ENCODE assay signal across 8 mouse cellular contexts in the genomic region with DNA sequence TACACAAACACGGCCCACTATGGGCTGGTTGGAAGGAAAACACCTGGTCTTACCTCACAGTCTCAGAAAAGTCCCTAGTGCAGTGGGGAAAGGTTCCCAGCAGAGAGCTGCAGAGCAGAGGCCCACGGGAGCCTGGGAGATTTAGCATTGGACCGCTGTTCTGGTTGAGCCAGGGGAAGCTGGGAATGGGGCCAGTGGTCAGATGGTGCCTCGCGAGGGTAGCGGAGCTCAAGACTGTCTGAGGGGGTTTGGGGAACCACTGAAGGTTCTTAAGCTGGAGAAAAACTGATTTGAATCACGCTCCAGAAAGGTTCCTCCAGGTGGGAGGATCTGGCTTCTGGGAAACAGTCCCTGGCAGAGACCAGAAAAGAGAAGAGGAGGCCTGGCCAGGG.
A peak's percentile ranks its signal among the peaks of the same experiment; 100 is the strongest.
DNase-seq lines count a peak whose midpoint lies in the region; ATAC-seq and TF ChIP-seq lines count a peak whose summit lies in the region.

No protein-coding gene starts in this region.

- H3K9me3 ChIP-seq in lung, embryonic 14.5 days (ENCODE audit: low read depth, low read length), result no peaks in the 10 kb centered on the region
- no peaks in the 10 kb centered on the region for H3K9me3 ChIP-seq in hindbrain, embryonic 13.5 days
- H3K9me3 ChIP-seq in neural tube, embryonic 13.5 days, result no peaks in the 10 kb centered on the region

- WGBS in lung, embryonic 14.5 days, result 26% methylated on average over 7 of the region's 7 CpGs
- WGBS in hindbrain, embryonic 13.5 days, result 18% methylated on average over 7 of the region's 7 CpGs
- WGBS in neural tube, embryonic 13.5 days, result 16% methylated on average over 7 of the region's 7 CpGs

- no peak overlapping the region for H3K27ac ChIP-seq in lung, embryonic 14.5 days (ENCODE audit: low read depth)
- peak overlapping the region; percentile 81 for H3K27ac ChIP-seq in hindbrain, embryonic 13.5 days
- H3K27ac ChIP-seq in neural tube, embryonic 13.5 days (replicated peaks), result peak overlapping the region; percentile 56

- TF ChIP-seq CTCF in lung, embryonic 14.5 days (IDR thresholded peaks at IDR 0.05; ENCODE audit: low read depth), result no peak

- no peaks in the 10 kb centered on the region for H3K36me3 ChIP-seq in lung, embryonic 14.5 days (ENCODE audit: insufficient read depth)
- no peaks in the 10 kb centered on the region for H3K36me3 ChIP-seq in hindbrain, embryonic 13.5 days
- no peaks in the 10 kb centered on the region for H3K36me3 ChIP-seq in neural tube, embryonic 13.5 days

- H3K9ac ChIP-seq in lung, embryonic 14.5 days, result no peak overlapping the region
- peak overlapping the region; percentile 49; the same call in 1 of the 2 replicates for H3K9ac ChIP-seq in hindbrain, embryonic 13.5 days
- peak overlapping the region; percentile 50; the same call in 1 of the 2 replicates for H3K9ac ChIP-seq in neural tube, embryonic 13.5 days

- H3K4me3 ChIP-seq in lung, embryonic 14.5 days (ENCODE audit: low read depth, low read length), result no peak overlapping the region
- no peak overlapping the region for H3K4me3 ChIP-seq in hindbrain, embryonic 13.5 days
- H3K4me3 ChIP-seq in neural tube, embryonic 13.5 days, result no peak overlapping the region

- H3K4me1 ChIP-seq in lung, embryonic 14.5 days (ENCODE audit: insufficient read depth), result peaks cover 6% of the 10 kb centered on the region; the same call in 1 of the 2 replicates
- peaks cover 21% of the 10 kb centered on the region for H3K4me1 ChIP-seq in hindbrain, embryonic 13.5 days (replicated peaks)
- H3K4me1 ChIP-seq in neural tube, embryonic 13.5 days (replicated peaks), result peaks cover 22% of the 10 kb centered on the region

- no peak for DNase-seq in lung, embryonic 14.5 days
- DNase-seq in lung, postnatal 36 days, result no peak
- DNase-seq in cerebellum, postnatal 25 days, result peak; percentile 69 to 78
- DNase-seq in embryo, embryonic 10.5 days (ENCODE audit: low spot score), result no peak
- DNase-seq in frontal cortex, postnatal 10 days (ENCODE audit: low spot score in 2 of 2), result no peak
- DNase-seq in kidney, adult 11 months, result no peak

- ATAC-seq in lung, embryonic 14.5 days (ENCODE audit: insufficient read depth), result no peak
- ATAC-seq in hindbrain, embryonic 13.5 days (ENCODE audit: low FRiP score), result peak; percentile 32; the same call in 1 of the 2 replicates
- 0 out of 2 replicates have a peak, but pooled peaks have one; percentile 11 for ATAC-seq in neural tube, embryonic 13.5 days (ENCODE audit: low read depth)

- H3K4me2 ChIP-seq in lung, embryonic 14.5 days, result peak overlapping the region; percentile 46
- H3K4me2 ChIP-seq in hindbrain, embryonic 13.5 days, result peak overlapping the region; percentile 42
- peak overlapping the region; percentile 45 for H3K4me2 ChIP-seq in neural tube, embryonic 13.5 days

- H3K27me3 ChIP-seq in lung, embryonic 14.5 days (ENCODE audit: insufficient read depth, low read length), result no peaks in the 10 kb centered on the region
- H3K27me3 ChIP-seq in hindbrain, embryonic 13.5 days, result 0 out of 2 replicates have a peak, but pooled peaks cover 7% of the 10 kb centered on the region
- no peaks in the 10 kb centered on the region for H3K27me3 ChIP-seq in neural tube, embryonic 13.5 days

Comparison
In these comparisons a context has a peak if more than half of its experiments do, and no peak if none do; other contexts are left out.
1. DNase-seq: peak in cerebellum, postnatal 25 days (2 of 2); none in lung, embryonic 14.5 days (single experiment), lung, postnatal 36 days (single experiment), embryo, embryonic 10.5 days (single experiment), frontal cortex, postnatal 10 days (0 of 2) and kidney, adult 11 months (single experiment).
2. Peak in every context shown above with its lines, with median percentiles within 50 percentile points of each other: H3K4me2 ChIP-seq.